Mouse (Mus musculus) stomach, embryonic 15.5 days (tissue): ENCODE measurements at regions not wholly inside any gene's neighbourhood (a gene's known extent, or its start where the extent isn't known, plus 50 kb on each side); places are given as distances from the start of the nearest gene placed in this dataset.
"Not testable (repeated sequence)": the region's sequence is repeated elsewhere in the genome, so short reads cannot be mapped to it uniquely, and the experiment has no call there.

Experiments used
- ATAC-seq: fragments of 200-750 bp; cut with Nextera tagmentation; 2 replicates; pipeline ENCODE4 v1.8.0; 2017; ENCODE audit warnings: low read depth, moderate number of reproducible peaks, moderate TSS enrichment; ENCODE audit not compliant: insufficient read depth, low FRiP score
- H3K27ac ChIP-seq: fragments of 300-500 bp; sonication (generic); 2 replicates; pipeline ENCODE4 v1.5.1; 2015; ENCODE audit warnings: mild to moderate bottlenecking, inconsistent platforms
- H3K27me3 ChIP-seq: fragments of 300-500 bp; sonication (generic); replicated peaks from 2 replicates; pipeline ENCODE4 v1.6.1; 2015; ENCODE audit warnings: inconsistent platforms
- H3K36me3 ChIP-seq: fragments of 300-500 bp; sonication (generic); 2 replicates; pipeline ENCODE4 v1.6.1; 2015; ENCODE audit warnings: inconsistent platforms
- H3K4me1 ChIP-seq: fragments of 300-500 bp; sonication (generic); 2 replicates; pipeline ENCODE4 v1.6.1; 2015; ENCODE audit warnings: inconsistent platforms
- H3K4me2 ChIP-seq: fragments of 300-500 bp; sonication (generic); 2 replicates; pipeline ENCODE4 v1.6.1; 2015; ENCODE audit warnings: mild to moderate bottlenecking, inconsistent platforms
- H3K4me3 ChIP-seq: fragments of 300-500 bp; sonication (generic); replicated peaks from 2 replicates; pipeline ENCODE4 v1.5.1; 2015; ENCODE audit warnings: inconsistent platforms
- H3K9ac ChIP-seq: fragments of 300-500 bp; sonication (generic); 2 replicates; pipeline ENCODE4 v1.6.1; 2015; ENCODE audit warnings: inconsistent platforms
- H3K9me3 ChIP-seq: fragments of 300-500 bp; sonication (generic); 2 replicates; pipeline ENCODE4 v1.6.1; 2016; ENCODE audit warnings: inconsistent platforms
- WGBS: fragments of 180-500 bp; shearing (Covaris S2); methylation state at CpG from one replicate; pipeline ENCODE4 v1.1.7; 2015; 5-methylcytosine and 5-hydroxymethylcytosine counted together

- no peak overlapping the region for H3K4me3 ChIP-seq
- WGBS = 67% methylated on average over 3 of the region's 3 CpGs
- no peak overlapping the region for H3K9ac ChIP-seq
- no peak overlapping the region for H3K4me2 ChIP-seq
- ATAC-seq = no peak
- no peak overlapping the region for H3K27ac ChIP-seq
- no peaks in the 10 kb centered on the region for H3K36me3 ChIP-seq
- no peaks in the 10 kb centered on the region for H3K9me3 ChIP-seq
- no peaks in the 10 kb centered on the region for H3K4me1 ChIP-seq
- H3K27me3 ChIP-seq = no peaks in the 10 kb centered on the region
Observed at GRCm38 (mm10) chr16:89718921-89719320, 147.9 kb upstream of the Krtap11-1 start.

DNA sequence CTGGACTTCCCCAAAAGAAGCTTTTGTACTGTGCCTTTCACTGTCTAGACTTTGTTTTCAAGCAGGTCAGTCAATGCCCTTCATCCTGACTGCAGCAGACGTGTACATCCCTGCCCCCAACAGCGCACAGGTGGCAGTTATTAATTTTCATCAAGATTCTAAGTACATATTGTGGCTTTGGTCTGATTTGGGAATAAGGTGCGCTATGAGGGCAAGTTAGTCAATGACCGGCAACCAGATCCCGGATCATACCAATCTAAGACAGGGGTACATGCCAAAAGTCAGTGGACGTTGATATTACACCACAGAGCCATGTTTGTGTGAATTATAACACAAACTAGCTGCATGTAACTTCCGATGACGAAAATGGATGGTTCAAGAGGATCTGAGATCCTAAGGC lies 144.7 kb upstream of the Krtap11-1 start:
- H3K4me2 ChIP-seq, H3K9me3 ChIP-seq, H3K27ac ChIP-seq, H3K27me3 ChIP-seq, H3K4me1 ChIP-seq, H3K36me3 ChIP-seq, H3K4me3 ChIP-seq, H3K9ac ChIP-seq, ATAC-seq: not testable (repeated sequence)
- WGBS = 92% methylated on average over 8 of the region's 8 CpGs

GRCm38 (mm10) chr16:89704316-89704715 lies 133.3 kb upstream of the Krtap11-1 start:
- Histone ChIP-seq H3K4me3 (no peak overlapping the region), H3K9me3 (no peaks in the 10 kb centered on the region), H3K4me1 (no peaks in the 10 kb centered on the region), H3K36me3 (no peaks in the 10 kb centered on the region), H3K9ac (no peak overlapping the region), H3K27ac (no peak overlapping the region), H3K4me2 (no peak overlapping the region), H3K27me3 (no peaks in the 10 kb centered on the region)
- no peak for ATAC-seq
- WGBS = 77% methylated on average over 6 of the region's 6 CpGs

GRCm38 (mm10) chr16:89703158-89703557 lies 132.2 kb upstream of the Krtap11-1 start:
- Histone ChIP-seq H3K4me1 (no peaks in the 10 kb centered on the region), H3K4me2 (no peak overlapping the region), H3K27me3 (no peaks in the 10 kb centered on the region), H3K4me3 (no peak overlapping the region), H3K9me3 (no peaks in the 10 kb centered on the region), H3K9ac (no peak overlapping the region), H3K36me3 (no peaks in the 10 kb centered on the region), H3K27ac (no peak overlapping the region)
- WGBS = 67% methylated on average over 10 of the region's 10 CpGs
- ATAC-seq = no peak

DNA sequence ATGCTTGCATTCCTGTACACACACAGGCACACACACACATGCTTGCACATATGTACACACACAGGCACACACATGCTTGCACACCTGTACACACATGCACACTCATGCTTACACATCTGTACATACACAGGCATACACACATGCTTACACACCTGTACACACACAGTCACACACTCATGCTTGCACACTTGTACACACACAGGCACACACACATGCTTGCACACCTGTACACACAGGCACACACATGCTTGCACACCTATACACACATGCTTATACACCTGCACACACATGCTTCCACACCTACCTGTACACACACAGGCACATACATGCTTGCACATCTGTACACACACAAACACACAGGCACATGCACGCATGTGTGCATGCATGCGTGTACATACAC lies 131.4 kb upstream of the Krtap11-1 start:
- Histone ChIP-seq H3K9ac (no peak overlapping the region), H3K27me3 (no peaks in the 10 kb centered on the region), H3K36me3 (no peaks in the 10 kb centered on the region), H3K4me3 (no peak overlapping the region), H3K4me1 (no peaks in the 10 kb centered on the region), H3K4me2 (no peak overlapping the region), H3K27ac (no peak overlapping the region), H3K9me3 (no peaks in the 10 kb centered on the region)
- WGBS = 91% methylated on average over 2 of the region's 2 CpGs
- no peak for ATAC-seq

DNA sequence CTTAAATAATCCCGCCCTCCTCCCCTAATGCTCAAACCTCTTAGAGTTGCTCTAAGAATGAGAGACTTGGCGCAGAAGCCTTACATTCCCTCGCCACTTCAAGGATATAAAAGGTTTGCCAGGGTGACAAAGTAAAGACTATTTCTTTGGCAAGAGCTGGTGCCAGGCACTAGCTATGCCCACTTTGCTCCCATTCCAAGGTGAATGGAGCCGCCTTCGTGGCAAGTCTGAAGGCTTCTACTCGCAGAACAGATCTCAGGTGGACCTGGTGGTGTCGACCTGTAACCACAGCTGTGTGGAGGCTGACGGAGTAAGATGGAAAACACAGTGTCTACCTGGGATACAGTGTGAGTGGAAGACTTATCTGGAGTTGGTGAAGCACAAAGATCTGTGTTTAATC lies 130.8 kb upstream of the Krtap11-1 start:
- H3K4me3 ChIP-seq = no peak overlapping the region
- no peak overlapping the region for H3K27ac ChIP-seq
- no peak overlapping the region for H3K9ac ChIP-seq
- H3K36me3 ChIP-seq = no peaks in the 10 kb centered on the region
- H3K27me3 ChIP-seq = no peaks in the 10 kb centered on the region
- no peak overlapping the region for H3K4me2 ChIP-seq
- 88% methylated on average over 8 of the region's 8 CpGs for WGBS
- no peaks in the 10 kb centered on the region for H3K9me3 ChIP-seq
- ATAC-seq = no peak
- no peaks in the 10 kb centered on the region for H3K4me1 ChIP-seq

DNA sequence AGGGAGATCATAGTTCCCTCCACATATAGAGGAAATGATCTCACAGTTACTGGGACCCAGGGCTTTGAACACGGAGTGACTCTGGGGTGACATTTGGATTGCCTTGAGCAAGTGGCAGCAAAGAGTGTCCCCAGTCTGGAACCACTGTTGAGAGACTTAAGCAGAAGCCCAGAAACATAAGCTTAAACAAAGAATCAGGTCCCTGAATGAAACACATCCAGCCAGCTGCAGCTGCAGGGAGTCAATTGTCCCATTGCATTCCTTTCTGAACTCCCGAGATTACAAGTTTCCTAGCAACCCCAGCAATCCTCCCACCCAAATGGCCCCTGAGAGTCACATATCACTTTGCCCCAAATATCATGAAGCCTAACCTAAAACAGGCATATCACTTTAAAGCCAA lies 128.7 kb upstream of the Krtap11-1 start:
- Histone ChIP-seq H3K4me3 (no peak overlapping the region), H3K9me3 (no peaks in the 10 kb centered on the region), H3K27me3 (no peaks in the 10 kb centered on the region), H3K9ac (no peak overlapping the region), H3K27ac (no peak overlapping the region), H3K36me3 (no peaks in the 10 kb centered on the region), H3K4me1 (0 out of 2 replicates have a peak, but pooled peaks cover 3% of the 10 kb centered on the region), H3K4me2 (no peak overlapping the region)
- ATAC-seq = no peak
- WGBS = 9% methylated on average over 2 of the region's 2 CpGs

DNA sequence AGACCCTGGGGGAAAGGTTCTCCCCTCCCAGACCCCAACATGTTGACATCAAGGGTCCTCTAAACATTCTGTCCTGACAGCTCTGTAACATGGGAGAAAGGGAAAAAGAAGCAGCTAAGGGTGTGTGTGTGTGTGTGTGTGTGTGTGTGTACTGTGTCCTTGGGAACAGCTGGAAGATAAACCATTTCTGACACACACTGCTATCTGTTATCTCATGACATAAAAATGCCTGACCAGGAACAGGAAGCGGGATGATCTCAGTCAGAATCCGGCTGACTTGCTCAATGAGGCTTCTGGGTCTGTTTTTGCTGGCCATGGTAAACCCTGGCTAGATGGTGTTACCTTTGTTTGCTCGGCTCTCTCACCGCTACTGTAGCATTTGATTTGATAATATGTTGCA lies 124.8 kb upstream of the Krtap11-1 start:
- H3K36me3 ChIP-seq = no peaks in the 10 kb centered on the region
- H3K4me3 ChIP-seq = no peak overlapping the region
- 49% methylated on average over 4 of the region's 4 CpGs for WGBS
- 0 out of 2 replicates have a peak, but pooled peaks have one; percentile 22 for ATAC-seq
- 0 out of 2 replicates have a peak, but pooled peaks cover 3% of the 10 kb centered on the region for H3K4me1 ChIP-seq
- no peak overlapping the region for H3K4me2 ChIP-seq
- no peak overlapping the region for H3K27ac ChIP-seq
- H3K9ac ChIP-seq = no peak overlapping the region
- no peaks in the 10 kb centered on the region for H3K9me3 ChIP-seq
- no peaks in the 10 kb centered on the region for H3K27me3 ChIP-seq

DNA sequence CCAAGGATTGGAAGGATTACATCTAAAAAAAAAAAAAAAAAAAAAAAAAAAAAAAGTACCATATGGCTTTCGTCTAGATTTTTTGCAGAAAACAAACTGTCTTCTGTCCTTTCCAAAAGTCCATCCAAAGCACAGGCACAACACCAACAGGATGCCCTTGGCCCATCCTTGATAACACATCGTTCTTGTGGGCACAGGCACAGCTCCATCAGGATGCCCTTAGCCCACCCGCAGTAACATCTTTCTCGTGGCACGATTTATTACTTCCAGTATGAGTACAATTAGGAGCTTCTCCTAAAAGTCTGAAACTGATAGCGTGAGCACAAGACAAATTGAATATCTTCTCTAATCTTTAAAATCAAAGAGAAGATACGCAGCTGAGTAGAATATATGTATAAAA lies 124.4 kb upstream of the Krtap11-1 start:
- H3K27ac ChIP-seq = no peak overlapping the region
- H3K4me2 ChIP-seq = no peak overlapping the region

GRCm38 (mm10) chr16:89693321-89693720 lies 122.3 kb upstream of the Krtap11-1 start:
- Histone ChIP-seq H3K36me3 (no peaks in the 10 kb centered on the region), H3K4me1 (0 out of 2 replicates have a peak, but pooled peaks cover 3% of the 10 kb centered on the region), H3K9ac (no peak overlapping the region), H3K27ac (no peak overlapping the region), H3K9me3 (no peaks in the 10 kb centered on the region), H3K4me2 (no peak overlapping the region), H3K4me3 (no peak overlapping the region), H3K27me3 (no peaks in the 10 kb centered on the region)
- ATAC-seq = no peak
- 87% methylated on average over 10 of the region's 10 CpGs for WGBS

More for the DNA sequence above, 124.4 kb upstream of the Krtap11-1 start:
- H3K9me3 ChIP-seq = no peaks in the 10 kb centered on the region
- no peak overlapping the region for H3K4me3 ChIP-seq
- no peaks in the 10 kb centered on the region for H3K27me3 ChIP-seq
- WGBS = 50% methylated on average over 7 of the region's 7 CpGs
- H3K4me1 ChIP-seq = 0 out of 2 replicates have a peak, but pooled peaks cover 3% of the 10 kb centered on the region
- ATAC-seq = no peak
- no peak overlapping the region for H3K9ac ChIP-seq
- H3K36me3 ChIP-seq = no peaks in the 10 kb centered on the region

GRCm38 (mm10) chr16:89679438-89679837 lies 108.5 kb upstream of the Krtap11-1 start:
- Histone ChIP-seq H3K4me1 (no peaks in the 10 kb centered on the region), H3K27ac (no peak overlapping the region), H3K4me2 (no peak overlapping the region), H3K36me3 (no peaks in the 10 kb centered on the region), H3K9me3 (no peaks in the 10 kb centered on the region), H3K9ac (no peak overlapping the region), H3K27me3 (no peaks in the 10 kb centered on the region), H3K4me3 (no peak overlapping the region)
- 86% methylated on average over 6 of the region's 6 CpGs for WGBS
- no peak for ATAC-seq

DNA sequence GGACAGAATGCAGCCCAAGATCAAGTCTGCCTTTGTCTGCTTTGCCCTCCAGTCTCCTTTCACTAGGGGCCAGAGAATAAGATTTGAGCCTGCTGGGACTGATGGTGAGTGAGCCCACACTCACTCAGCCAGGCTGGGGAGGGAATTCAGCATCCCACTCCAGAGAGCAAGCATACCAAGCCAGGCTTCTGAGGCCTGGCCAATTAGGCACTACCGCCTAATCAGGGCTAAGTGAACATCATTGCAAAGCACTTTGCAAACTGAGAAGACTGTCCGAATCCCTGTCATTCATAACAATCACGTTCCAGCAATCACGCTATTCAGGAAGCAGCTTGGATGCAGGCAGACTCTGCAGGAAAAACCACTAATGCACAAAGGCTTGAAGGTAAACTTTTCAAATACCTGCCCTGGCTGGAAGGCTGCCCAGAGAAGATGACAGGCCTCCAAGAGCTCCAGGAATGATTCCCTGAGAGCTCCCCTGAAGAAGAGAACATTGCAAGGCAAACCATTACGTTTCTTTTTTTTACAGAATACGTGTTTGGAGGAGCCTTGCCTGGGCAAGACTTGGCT lies 107.5 kb upstream of the Krtap11-1 start:
- no peak overlapping the region for H3K27ac ChIP-seq
- H3K4me2 ChIP-seq = no peak overlapping the region
- WGBS = 59% methylated on average over 6 of the region's 6 CpGs
- no peak overlapping the region for H3K9ac ChIP-seq
- no peaks in the 10 kb centered on the region for H3K36me3 ChIP-seq
- no peak for ATAC-seq
- H3K9me3 ChIP-seq = no peaks in the 10 kb centered on the region
- H3K4me3 ChIP-seq = no peak overlapping the region
- H3K4me1 ChIP-seq = no peaks in the 10 kb centered on the region
- H3K27me3 ChIP-seq = no peaks in the 10 kb centered on the region
